Mouse (Mus musculus) megakaryocyte progenitor cell, adult 5-6 weeks (primary cell): ENCODE data around the gene Clip4. TPM values are rescaled to one million over a fixed set of nuclear protein-coding genes. Genes with fewer than 3 reads are reported as not detected.

Experiments used
- ATAC-seq: replicated peaks from 2 replicates; pipeline ENCODE4 v1.8.0; 2016; ENCODE audit warnings: mild to moderate bottlenecking, moderate TSS enrichment, inconsistent platforms; ENCODE audit not compliant: poor library complexity
- total RNA-seq, 2 experiments: library from RNA; stranded (forward) in 1 of 2; stranded (reverse) in 1 of 2; fragments of 157-497, 149-512 nt in 1 of 2; fragments of 200-1000 nt in 1 of 2; gene quantifications; 2 replicates each; pipeline versions ENCODE4 v1.2.3 to v1.2.4; 2015 to 2017

Gene Clip4
- total RNA-seq, 2 experiments from 2014 or later: 0.17 to 0.89 TPM

- ATAC-seq: no peak
These were observed 22.8 kb downstream of the Clip4 start for GRCm38 (mm10) chr17:71791109-71791508.

GRCm38 (mm10) chr17:71791622-71792021, 23.3 kb downstream of the Clip4 start:
- no peak for ATAC-seq

- no peak for ATAC-seq
These were observed 27.4 kb downstream of the Clip4 start for GRCm38 (mm10) chr17:71795521-71796205.

- no peak for ATAC-seq
These were observed 35.2 kb downstream of the Clip4 start for GRCm38 (mm10) chr17:71803456-71803855.

- ATAC-seq: no peak
These were observed 35.6 kb downstream of the Clip4 start for GRCm38 (mm10) chr17:71803876-71804275.

- no peak for ATAC-seq
These were observed 42.8 kb downstream of the Clip4 start for GRCm38 (mm10) chr17:71811070-71811469.

GRCm38 (mm10) chr17:71816136-71816864, 48.0 kb downstream of the Clip4 start:
- no peak for ATAC-seq

GRCm38 (mm10) chr17:71823622-71824306, 55.5 kb downstream of the Clip4 start:
- ATAC-seq: no peak

- no peak for ATAC-seq
These were observed 58.3 kb downstream of the Clip4 start for GRCm38 (mm10) chr17:71826603-71827002.

GRCm38 (mm10) chr17:71827627-71828026, 59.4 kb downstream of the Clip4 start:
- no peak for ATAC-seq

GRCm38 (mm10) chr17:71828647-71829414, 60.6 kb downstream of the Clip4 start:
- no peak for ATAC-seq

GRCm38 (mm10) chr17:71831960-71832359, 63.7 kb downstream of the Clip4 start:
- no peak for ATAC-seq

GRCm38 (mm10) chr17:71862184-71862583, 93.9 kb downstream of the Clip4 start:
- ATAC-seq: no peak

- ATAC-seq: no peak
These were observed 94.6 kb downstream of the Clip4 start for GRCm38 (mm10) chr17:71862895-71863294.

GRCm38 (mm10) chr17:71864039-71864438, 95.8 kb downstream of the Clip4 start:
- ATAC-seq: no peak

- ATAC-seq: peak; percentile 53; the same call in 1 of the 2 replicates
These were observed 97.2 kb downstream of the Clip4 start for GRCm38 (mm10) chr17:71865437-71865836.

GRCm38 (mm10) chr17:71867892-71868291, 99.6 kb downstream of the Clip4 start:
- peak; percentile 80 for ATAC-seq

GRCm38 (mm10) chr17:71868828-71869227, 100.6 kb downstream of the Clip4 start:
- ATAC-seq: no peak

- ATAC-seq: no peak; the same call in 1 of the 2 replicates
These were observed 101.3 kb downstream of the Clip4 start for GRCm38 (mm10) chr17:71869372-71870231.

GRCm38 (mm10) chr17:71870232-71870621, 102.0 kb downstream of the Clip4 start:
- no peak for ATAC-seq
